Mouse (Mus musculus) heart, postnatal 0 days (tissue): ENCODE measurements around the gene Arhgap29. TPM values are rescaled to one million over a fixed set of nuclear protein-coding genes. Genes with fewer than 3 reads are reported as not detected.

Experiments used
- ATAC-seq: fragments of 200-750 bp; cut with Nextera tagmentation; 2 replicates; pipeline ENCODE4 v1.8.0; 2017; ENCODE audit warnings: low read depth, moderate number of reproducible peaks, moderate library complexity; ENCODE audit not compliant: insufficient read depth
- DNase-seq: peaks from one replicate; pipeline ENCODE4 v3.0.0-alpha.2; 2016; ENCODE audit warnings: low spot score
- H3K27ac ChIP-seq: fragments of 300-500 bp; sonication (generic); 2 replicates; pipeline ENCODE4 v1.5.1; 2014; ENCODE audit warnings: low read depth, mild to moderate bottlenecking
- H3K27me3 ChIP-seq: fragments of 300-500 bp; sonication (generic); 2 replicates; pipeline ENCODE4 v1.6.1; 2014; ENCODE audit warnings: low read length, mixed read lengths; ENCODE audit not compliant: control insufficient read depth, insufficient read depth
- H3K36me3 ChIP-seq: fragments of 300-500 bp; sonication (generic); replicated peaks from 2 replicates; pipeline ENCODE4 v1.6.1; 2014; ENCODE audit warnings: low read length, mixed read lengths; ENCODE audit not compliant: control insufficient read depth, insufficient read depth
- H3K4me1 ChIP-seq: fragments of 300-500 bp; sonication (generic); 2 replicates; pipeline ENCODE4 v1.6.1; 2014; ENCODE audit warnings: antibody characterized with exemption; ENCODE audit not compliant: control insufficient read depth, insufficient read depth
- H3K4me2 ChIP-seq: fragments of 300-500 bp; sonication (generic); 2 replicates; pipeline ENCODE4 v1.6.1; 2014; ENCODE audit warnings: low read depth, mild to moderate bottlenecking, low read length, moderate library complexity
- H3K4me3 ChIP-seq: fragments of 300-500 bp; sonication (generic); 2 replicates; pipeline ENCODE4 v1.5.1; 2014; ENCODE audit warnings: low read depth, low read length
- H3K9ac ChIP-seq: fragments of 300-500 bp; sonication (generic); replicated peaks from 2 replicates; pipeline ENCODE4 v1.6.1; 2014; ENCODE audit warnings: low read depth, low read length, mixed read lengths
- H3K9me3 ChIP-seq: fragments of 300-500 bp; sonication (generic); replicated peaks from 2 replicates; pipeline ENCODE4 v1.6.1; 2016; ENCODE audit warnings: low read length; ENCODE audit not compliant: control insufficient read depth
- CTCF ChIP-seq: IDR thresholded peaks from 2 replicates; pipeline ENCODE4 v1.5.1; 2016; ENCODE audit warnings: antibody characterized with exemption, control low read depth, low read depth
- EP300 ChIP-seq: IDR thresholded peaks from 2 replicates; pipeline ENCODE4 v1.6.1; 2016; ENCODE audit warnings: antibody characterized with exemption, low read depth
- WGBS: fragments of 180-500 bp; shearing (Covaris S2); extraction: QIAGEN DNeasy Blood & Tissue Kit; methylation state at CpG from one replicate; pipeline ENCODE4 v1.1.7; 2014; 5-methylcytosine and 5-hydroxymethylcytosine counted together
- polyA plus RNA-seq: library from polyadenylated mRNA; unstranded; fragments of >200 nt; fragmentation: Nextera tagmentation; extraction: Ambion mirVana; gene quantifications from 2 replicates; pipeline ENCODE4 v1.2.1, GENCODE M21; 2015
- total RNA-seq: library from RNA; depleted of rRNA; stranded (reverse); fragments of >200 nt; gene quantifications from 2 replicates; pipeline ENCODE4 v1.2.3, GENCODE M21; 2014; ENCODE audit warnings: low replicate concordance

Gene Arhgap29
- total and polyA plus RNA-seq, 2 experiments from 2014 or later, result 29.5 to 80.9 TPM

DNA sequence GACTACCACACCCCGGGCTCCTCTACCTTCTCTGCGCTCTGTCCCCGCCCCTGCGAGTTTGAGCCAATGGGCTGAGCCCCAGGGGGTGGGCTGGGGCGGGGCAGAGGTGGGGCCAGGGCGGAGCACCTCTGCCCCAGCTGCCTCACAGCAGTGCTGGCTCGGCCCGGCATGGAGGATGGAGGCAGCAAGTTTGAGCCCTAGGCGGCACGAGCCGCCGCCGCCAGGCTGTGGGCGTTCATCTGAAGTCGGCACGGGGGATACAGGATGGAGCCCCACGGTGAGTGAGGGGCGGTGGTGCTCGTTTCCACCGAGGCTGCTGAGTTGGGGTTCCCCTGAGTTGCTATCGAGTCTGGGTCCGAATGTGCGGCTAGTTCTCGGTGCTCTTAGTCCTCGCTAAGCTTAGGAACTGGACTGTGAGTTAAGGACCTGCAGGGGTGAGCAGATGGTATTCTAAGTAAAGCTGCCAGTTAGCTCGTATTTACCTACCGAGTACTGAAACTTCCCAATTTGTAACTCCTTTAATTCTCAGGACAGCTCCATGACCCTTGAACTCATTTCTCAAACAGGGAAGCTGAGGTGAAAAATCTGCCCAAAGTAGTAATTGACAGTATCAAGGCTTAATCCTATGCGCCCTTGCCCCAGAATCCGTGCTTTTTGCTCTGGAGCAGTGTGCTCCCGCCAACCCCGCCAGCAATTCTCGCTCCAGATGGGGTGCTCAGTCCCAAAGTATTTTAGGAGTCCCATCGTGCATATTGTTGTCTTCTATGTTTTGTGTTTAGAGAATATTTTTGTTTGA lies 15.5 kb downstream of the Arhgap29 start:
- no peaks in the 10 kb centered on the region for H3K9me3 ChIP-seq
- DNase-seq, result peak; percentile 90
- peak; percentile 100 for ATAC-seq
- H3K4me3 ChIP-seq, result peak overlapping the region; percentile 84
- H3K4me1 ChIP-seq, result peaks cover 9% of the 10 kb centered on the region
- H3K27me3 ChIP-seq, result no peaks in the 10 kb centered on the region
- peak overlapping the region; percentile 81 for H3K27ac ChIP-seq
- 0 out of 2 replicates have a peak, but pooled peaks cover 1% of the 10 kb centered on the region for H3K36me3 ChIP-seq
- under 1% methylated on average over 33 of the region's 33 CpGs for WGBS
- TF ChIP-seq EP300 (0 out of 2 replicates have a peak, but pooled peaks have one; percentile 24), CTCF (no peak)
- peak overlapping the region; percentile 89 for H3K4me2 ChIP-seq
- peak overlapping the region; percentile 80 for H3K9ac ChIP-seq

DNA sequence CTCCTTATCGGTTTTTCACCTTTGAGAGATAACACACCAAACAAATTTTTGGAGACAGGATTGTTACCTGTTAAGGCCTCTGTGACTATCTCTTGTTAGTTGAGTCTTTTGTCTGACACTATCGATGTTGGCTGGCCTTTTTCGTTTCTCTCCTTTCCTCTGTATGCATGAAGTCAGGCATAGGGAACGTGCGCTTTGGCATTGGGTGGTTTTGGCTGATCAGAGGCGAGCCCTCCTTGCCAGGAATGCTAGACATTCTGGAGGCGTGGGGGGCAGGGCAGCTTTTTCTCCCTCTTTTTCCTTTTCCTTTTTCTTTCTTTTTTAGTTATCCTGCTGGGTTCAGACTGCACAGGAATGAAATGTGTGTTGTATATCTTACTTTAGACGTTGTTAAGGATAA lies 16.3 kb downstream of the Arhgap29 start:
- Histone ChIP-seq H3K27ac (peak overlapping the region; percentile 81), H3K4me2 (peak overlapping the region; percentile 89), H3K4me3 (peak overlapping the region; percentile 84), H3K9ac (peak overlapping the region; percentile 80), H3K27me3 (no peaks in the 10 kb centered on the region), H3K9me3 (no peaks in the 10 kb centered on the region), H3K36me3 (no peaks in the 10 kb centered on the region), H3K4me1 (peaks cover 9% of the 10 kb centered on the region)
- TF ChIP-seq CTCF, result no peak
- TF ChIP-seq EP300, result no peak
- ATAC-seq (no peak; the same call in 1 of the 2 replicates), DNase-seq (peak; percentile 44)
- WGBS, result 2% methylated on average over 8 of the region's 8 CpGs

DNA sequence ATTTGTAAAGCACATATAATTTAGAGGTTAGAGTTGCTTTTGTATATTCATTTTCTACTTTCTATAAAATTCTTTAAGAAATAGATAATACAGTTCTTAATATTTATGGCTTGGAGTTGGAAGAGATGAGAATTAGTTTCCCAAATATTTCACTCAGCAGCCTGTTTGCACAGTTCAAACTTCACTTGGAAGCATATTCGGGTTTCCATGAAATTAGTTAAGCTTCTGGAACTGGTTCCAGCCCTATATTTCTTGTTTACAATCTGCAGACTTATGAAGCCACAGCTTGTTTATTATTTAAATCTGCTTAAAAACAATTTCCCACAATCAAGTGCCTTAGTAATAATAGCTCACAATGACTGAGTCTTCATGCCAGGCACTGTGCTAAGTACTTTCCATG lies 17.1 kb downstream of the Arhgap29 start:
- DNase-seq (no peak), ATAC-seq (no peak)
- Histone ChIP-seq H3K27ac (peak overlapping the region; percentile 81; the same call in 1 of the 2 replicates), H3K4me1 (peaks cover 9% of the 10 kb centered on the region), H3K4me2 (peak overlapping the region; percentile 89), H3K36me3 (no peaks in the 10 kb centered on the region), H3K9ac (peak overlapping the region; percentile 80), H3K4me3 (peak overlapping the region; percentile 84), H3K27me3 (no peaks in the 10 kb centered on the region), H3K9me3 (no peaks in the 10 kb centered on the region)
- TF ChIP-seq EP300 (no peak), CTCF (no peak)
- 14% methylated on average over 1 of the region's 1 CpGs for WGBS

DNA sequence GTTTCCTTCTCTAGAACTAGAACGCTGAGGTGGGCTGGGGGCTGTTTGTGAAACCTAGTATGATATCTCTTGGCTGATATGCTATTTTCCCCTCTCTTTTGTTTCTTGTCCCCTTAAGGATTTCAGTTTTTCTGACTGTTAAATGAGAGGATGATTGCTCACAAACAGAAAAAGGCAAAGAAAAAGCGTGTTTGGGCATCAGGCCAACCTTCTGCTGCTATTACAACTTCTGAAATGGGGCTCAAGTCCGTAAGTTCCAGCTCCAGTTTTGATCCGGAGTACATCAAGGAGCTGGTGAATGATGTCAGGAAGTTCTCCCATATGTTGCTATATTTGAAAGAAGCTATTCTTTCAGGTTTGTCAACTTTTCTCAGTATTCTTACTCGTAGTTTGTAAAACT lies 21.4 kb downstream of the Arhgap29 start:
- H3K9me3 ChIP-seq, result no peaks in the 10 kb centered on the region
- 23% methylated on average over 5 of the region's 5 CpGs for WGBS
- H3K4me2 ChIP-seq, result peak overlapping the region; percentile 20; the same call in 1 of the 2 replicates
- H3K4me3 ChIP-seq, result no peak overlapping the region
- DNase-seq, result no peak
- no peaks in the 10 kb centered on the region for H3K27me3 ChIP-seq
- H3K27ac ChIP-seq, result peak overlapping the region; percentile 18; the same call in 1 of the 2 replicates
- H3K9ac ChIP-seq, result no peak overlapping the region
- TF ChIP-seq EP300, result no peak
- TF ChIP-seq CTCF, result no peak
- peaks cover 3% of the 10 kb centered on the region; the same call in 1 of the 2 replicates for H3K4me1 ChIP-seq
- ATAC-seq, result no peak
- peaks cover 8% of the 10 kb centered on the region for H3K36me3 ChIP-seq

DNA sequence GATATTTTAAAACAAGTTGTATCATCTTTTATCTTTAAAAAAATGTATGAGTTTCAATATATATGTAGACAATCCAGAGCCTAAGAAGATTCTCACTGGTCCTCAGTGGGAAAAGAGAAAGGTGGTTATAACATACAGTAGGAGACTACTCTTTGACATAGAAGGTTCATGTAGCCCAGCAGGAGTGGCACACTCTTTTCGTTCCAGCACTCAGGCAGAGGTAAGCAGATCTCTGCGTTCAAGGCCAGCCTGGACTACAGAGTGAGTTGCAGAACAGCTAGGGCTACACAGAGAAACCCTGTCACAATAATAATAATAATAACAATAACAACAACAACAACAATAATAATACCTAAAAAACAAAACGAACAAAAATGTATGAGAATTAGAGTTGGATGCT lies 23.0 kb downstream of the Arhgap29 start:
- DNase-seq (no peak), ATAC-seq (no peak)
- Histone ChIP-seq H3K27me3 (no peaks in the 10 kb centered on the region), H3K36me3 (peaks cover 14% of the 10 kb centered on the region), H3K4me3 (no peak overlapping the region), H3K4me1 (no peaks in the 10 kb centered on the region), H3K4me2 (no peak overlapping the region), H3K9ac (no peak overlapping the region), H3K9me3 (no peaks in the 10 kb centered on the region), H3K27ac (no peak overlapping the region)
- 85% methylated on average over 3 of the region's 3 CpGs for WGBS
- TF ChIP-seq EP300 (no peak), CTCF (no peak)
